Mouse (Mus musculus) lung, embryonic 14.5 days (tissue): ENCODE results near the gene Trim71. TPM values are rescaled to one million over a fixed set of nuclear protein-coding genes. Genes with fewer than 3 reads are reported as not detected.

Experiments used
- ATAC-seq: fragments of 200-750 bp; cut with Nextera tagmentation; 2 replicates; pipeline ENCODE4 v1.8.0; 2017; ENCODE audit warnings: mild to moderate bottlenecking, moderate TSS enrichment, moderate library complexity; ENCODE audit not compliant: insufficient read depth
- DNase-seq: peaks from one replicate; pipeline ENCODE4 v3.0.0-alpha.2; 2015
- H3K27ac ChIP-seq: fragments of 300-500 bp; sonication (generic); 2 replicates; pipeline ENCODE4 v1.5.1; 2014; ENCODE audit warnings: low read depth, mild to moderate bottlenecking, moderate library complexity
- H3K27me3 ChIP-seq: fragments of 300-500 bp; sonication (generic); 2 replicates; pipeline ENCODE4 v1.6.1; 2014; ENCODE audit warnings: low read length, control low read depth; ENCODE audit not compliant: insufficient read depth
- H3K36me3 ChIP-seq: fragments of 300-500 bp; sonication (generic); 2 replicates; pipeline ENCODE4 v1.6.1; 2014; ENCODE audit warnings: control low read depth; ENCODE audit not compliant: insufficient read depth
- H3K4me1 ChIP-seq: fragments of 300-500 bp; sonication (generic); 2 replicates; pipeline ENCODE4 v1.6.1; 2014; ENCODE audit warnings: antibody characterized with exemption, control low read depth; ENCODE audit not compliant: insufficient read depth
- H3K4me2 ChIP-seq: fragments of 300-500 bp; sonication (generic); 2 replicates; pipeline ENCODE4 v1.6.1; 2014; ENCODE audit warnings: mild to moderate bottlenecking
- H3K4me3 ChIP-seq: fragments of 300-500 bp; sonication (generic); 2 replicates; pipeline ENCODE4 v1.5.1; 2014; ENCODE audit warnings: low read depth, low read length
- H3K9ac ChIP-seq: fragments of 300-500 bp; sonication (generic); 2 replicates; pipeline ENCODE4 v1.6.1; 2014
- H3K9me3 ChIP-seq: fragments of 300-500 bp; sonication (generic); 2 replicates; pipeline ENCODE4 v1.6.1; 2016; ENCODE audit warnings: low read depth, low read length, control low read depth
- CTCF ChIP-seq: IDR thresholded peaks from 2 replicates; pipeline ENCODE4 v1.5.1; 2016; ENCODE audit warnings: antibody characterized with exemption, low read depth
- WGBS: fragments of 180-500 bp; shearing (Covaris S2); extraction: QIAGEN DNeasy Blood & Tissue Kit; methylation state at CpG from one replicate; pipeline ENCODE4 v1.1.7; 2014; 5-methylcytosine and 5-hydroxymethylcytosine counted together
- polyA plus RNA-seq: library from polyadenylated mRNA; unstranded; fragments of >200 nt; fragmentation: Nextera tagmentation; extraction: Ambion mirVana; gene quantifications from 2 replicates; pipeline ENCODE4 v1.2.1, GENCODE M21; 2014

The Trim71 gene
- polyA plus RNA-seq, 1 experiment from 2014 or later = 1.5 TPM

DNA sequence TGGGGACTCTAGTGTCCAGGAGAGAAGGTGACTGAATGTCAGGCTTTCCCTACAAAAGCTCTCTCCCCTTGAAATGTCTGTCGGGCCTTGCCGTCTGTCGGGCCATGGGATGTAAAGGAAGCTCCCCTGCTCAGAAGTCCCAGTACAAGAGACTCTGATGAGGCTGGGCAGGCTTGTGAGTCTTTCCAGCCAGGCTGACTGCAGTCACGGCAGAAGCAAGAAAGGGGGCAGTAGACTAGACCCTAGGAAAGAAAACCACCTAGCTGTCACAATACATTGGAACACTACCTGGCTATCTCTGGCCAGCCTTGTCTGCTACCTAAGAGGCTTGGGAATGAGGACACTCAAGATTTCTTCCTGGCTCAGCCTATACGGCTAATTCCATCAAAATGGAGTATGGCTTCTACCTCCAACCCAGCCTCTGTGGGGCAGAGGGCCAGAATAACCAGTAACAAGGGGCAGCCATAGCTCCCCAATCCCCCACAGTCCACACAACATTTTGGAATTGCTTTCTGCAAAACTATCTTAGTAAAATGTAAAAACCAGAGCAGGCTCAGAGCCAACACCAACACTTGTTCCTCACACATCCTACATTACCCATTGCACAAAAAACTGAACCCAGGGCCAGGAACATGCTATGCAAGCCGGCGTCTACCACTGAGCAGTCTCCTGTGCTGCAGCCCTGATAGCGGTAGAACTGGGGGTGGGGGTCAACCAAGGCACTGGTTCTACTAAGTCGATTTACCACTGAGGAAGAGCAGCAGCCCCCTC, 29.2 kb downstream of the Trim71 start:
- H3K9ac ChIP-seq = no peak overlapping the region
- 78% methylated on average over 9 of the region's 9 CpGs for WGBS
- H3K27ac ChIP-seq = no peak overlapping the region
- ATAC-seq (no peak), DNase-seq (no peak)
- H3K9me3 ChIP-seq = no peaks in the 10 kb centered on the region
- H3K36me3 ChIP-seq = no peaks in the 10 kb centered on the region
- TF ChIP-seq CTCF = 0 out of 2 replicates have a peak, but pooled peaks have one; percentile 5
- no peak overlapping the region for H3K4me3 ChIP-seq
- H3K4me2 ChIP-seq = no peak overlapping the region
- peaks cover 13% of the 10 kb centered on the region; the same call in 1 of the 2 replicates for H3K4me1 ChIP-seq
- H3K27me3 ChIP-seq = no peaks in the 10 kb centered on the region

DNA sequence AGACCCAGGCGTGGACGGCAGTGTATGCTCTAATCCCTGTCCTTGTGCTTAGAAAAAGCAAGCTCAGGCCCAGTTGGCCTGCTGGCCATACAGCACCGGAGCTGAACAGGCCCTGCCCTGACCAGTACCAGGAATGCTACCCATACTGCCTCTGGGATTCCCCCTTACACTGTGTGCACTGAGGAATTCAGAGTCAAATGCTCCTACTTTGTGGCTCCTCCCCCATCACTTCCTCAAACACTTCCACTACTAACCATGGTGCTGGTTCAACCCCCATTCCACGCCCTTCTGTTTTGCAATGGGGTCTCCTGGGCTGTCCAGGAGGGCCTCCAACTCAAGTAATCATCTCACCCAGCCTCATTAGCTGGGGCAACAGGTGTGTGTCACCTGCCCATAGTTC, 30.3 kb downstream of the Trim71 start:
- TF ChIP-seq CTCF = no peak
- Histone ChIP-seq H3K9me3 (no peaks in the 10 kb centered on the region), H3K36me3 (no peaks in the 10 kb centered on the region), H3K9ac (no peak overlapping the region), H3K27me3 (no peaks in the 10 kb centered on the region), H3K27ac (no peak overlapping the region), H3K4me3 (no peak overlapping the region), H3K4me2 (no peak overlapping the region), H3K4me1 (peaks cover 16% of the 10 kb centered on the region; the same call in 1 of the 2 replicates)
- ATAC-seq (peak; percentile 55; the same call in 1 of the 2 replicates), DNase-seq (no peak)
- 68% methylated on average over 4 of the region's 4 CpGs for WGBS

DNA sequence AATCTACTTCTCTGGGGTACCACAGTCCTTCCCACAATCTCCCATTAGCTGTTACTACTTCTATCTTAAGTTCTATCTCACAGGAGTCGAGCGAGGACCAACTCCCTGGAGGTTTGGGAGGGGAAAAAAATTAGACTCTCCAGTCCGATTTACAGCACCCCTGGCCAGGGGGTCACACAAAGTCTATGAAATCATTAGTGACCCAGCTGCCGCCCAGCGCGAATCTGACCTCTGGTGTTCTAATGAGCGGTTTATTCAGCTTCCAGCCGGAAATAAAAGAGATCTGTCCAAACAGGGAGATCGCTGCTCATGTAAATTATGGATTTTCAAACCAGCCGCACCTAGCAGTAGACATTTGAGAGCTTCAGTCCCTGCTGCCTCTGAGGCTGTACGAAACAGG, 32.9 kb downstream of the Trim71 start:
- Histone ChIP-seq H3K4me3 (no peak overlapping the region), H3K27ac (no peak overlapping the region), H3K4me2 (no peak overlapping the region), H3K36me3 (no peaks in the 10 kb centered on the region), H3K9ac (no peak overlapping the region), H3K27me3 (no peaks in the 10 kb centered on the region), H3K4me1 (peaks cover 24% of the 10 kb centered on the region), H3K9me3 (no peaks in the 10 kb centered on the region)
- WGBS = 34% methylated on average over 11 of the region's 11 CpGs
- DNase-seq (no peak), ATAC-seq (no peak)
- TF ChIP-seq CTCF = no peak

DNA sequence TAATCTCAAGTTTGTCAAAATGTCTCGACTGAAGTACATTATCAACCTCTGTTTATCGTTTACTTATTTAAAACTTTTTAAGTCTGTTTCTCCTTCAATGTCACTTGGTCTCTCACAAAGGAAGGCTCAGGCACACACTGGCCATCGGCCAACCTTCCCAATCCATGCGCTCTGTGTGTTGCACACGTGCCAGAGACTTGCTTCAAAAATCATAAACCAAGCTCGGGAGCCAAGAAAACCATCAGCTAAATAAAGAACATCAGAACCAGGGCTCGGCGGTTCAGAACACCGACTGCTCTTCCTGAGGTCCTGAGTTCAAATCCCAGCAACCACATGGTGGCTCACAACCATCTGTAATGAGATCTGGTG, 35.5 kb downstream of the Trim71 start:
- Histone ChIP-seq H3K4me2 (peak overlapping the region; percentile 45; the same call in 1 of the 2 replicates), H3K9me3 (no peaks in the 10 kb centered on the region), H3K36me3 (no peaks in the 10 kb centered on the region), H3K4me1 (peaks cover 32% of the 10 kb centered on the region), H3K27ac (peak overlapping the region; percentile 76), H3K4me3 (no peak overlapping the region), H3K27me3 (no peaks in the 10 kb centered on the region), H3K9ac (no peak overlapping the region)
- WGBS = 22% methylated on average over 9 of the region's 9 CpGs
- no peak for TF ChIP-seq CTCF
- ATAC-seq (peak; percentile 53), DNase-seq (peak; percentile 92)

GRCm38 (mm10) chr9:114527992-114528679, 36.0 kb downstream of the Trim71 start:
- DNase-seq = peak; percentile 88
- TF ChIP-seq CTCF = no peak
- Histone ChIP-seq H3K27ac (peak overlapping the region; percentile 76), H3K4me1 (peaks cover 32% of the 10 kb centered on the region), H3K4me2 (peak overlapping the region; percentile 45), H3K27me3 (no peaks in the 10 kb centered on the region), H3K36me3 (no peaks in the 10 kb centered on the region), H3K9ac (no peak overlapping the region), H3K4me3 (no peak overlapping the region), H3K9me3 (no peaks in the 10 kb centered on the region)
- 13% methylated on average over 17 of the region's 17 CpGs for WGBS
- ATAC-seq = peak; percentile 62

GRCm38 (mm10) chr9:114527085-114527484, 37.1 kb downstream of the Trim71 start:
- ATAC-seq = peak; percentile 41; the same call in 1 of the 2 replicates
- TF ChIP-seq CTCF = 0 out of 2 replicates have a peak, but pooled peaks have one; percentile 5
- WGBS = 6% methylated on average over 16 of the region's 16 CpGs

DNA sequence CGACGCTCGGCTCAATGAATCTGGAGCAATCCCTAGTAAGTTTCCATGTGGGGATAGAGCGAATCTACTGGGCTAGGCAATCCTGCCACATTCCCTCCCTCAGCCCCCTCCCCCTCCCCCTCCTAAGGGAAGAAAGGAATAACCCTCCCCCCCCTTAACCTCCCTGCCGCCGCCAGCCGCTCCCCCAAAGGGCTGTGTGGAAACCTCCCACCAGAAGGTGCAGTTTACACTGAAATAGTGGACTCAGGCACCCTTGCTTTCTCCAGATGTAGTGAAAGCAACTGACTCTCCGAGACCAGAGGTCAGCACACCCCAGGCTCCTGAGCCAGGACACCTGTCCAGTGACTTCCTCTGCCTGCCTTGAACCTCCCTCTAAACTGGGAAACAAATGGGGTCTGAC, 37.6 kb downstream of the Trim71 start:
- Histone ChIP-seq H3K27me3 (no peaks in the 10 kb centered on the region), H3K9ac (no peak overlapping the region), H3K27ac (peak overlapping the region; percentile 77), H3K36me3 (no peaks in the 10 kb centered on the region), H3K9me3 (no peaks in the 10 kb centered on the region), H3K4me1 (peaks cover 32% of the 10 kb centered on the region), H3K4me3 (peak overlapping the region; percentile 16; the same call in 1 of the 2 replicates), H3K4me2 (peak overlapping the region; percentile 56)
- ATAC-seq = no peak
- WGBS = 18% methylated on average over 8 of the region's 8 CpGs
- no peak for TF ChIP-seq CTCF
- no peak for DNase-seq

More at GRCm38 (mm10) chr9:114527085-114527484, 37.1 kb downstream of the Trim71 start:
- Histone ChIP-seq H3K36me3 (no peaks in the 10 kb centered on the region), H3K27me3 (no peaks in the 10 kb centered on the region), H3K27ac (peak overlapping the region; percentile 77), H3K9me3 (no peaks in the 10 kb centered on the region), H3K9ac (peak overlapping the region; percentile 26; the same call in 1 of the 2 replicates), H3K4me1 (peaks cover 32% of the 10 kb centered on the region), H3K4me2 (peak overlapping the region; percentile 56), H3K4me3 (peak overlapping the region; percentile 16; the same call in 1 of the 2 replicates)
- peak; percentile 86 for DNase-seq
